Mouse (Mus musculus) embryonic fibroblast, embryonic 13.5 days (primary cell): ENCODE measurements around the gene Abca13. TPM values are rescaled to one million over a fixed set of nuclear protein-coding genes. Genes with fewer than 3 reads are reported as not detected.
"Not testable (repeated sequence)": the region's sequence is repeated elsewhere in the genome, so short reads cannot be mapped to it uniquely, and the experiment has no call there.

Source experiments
- H3K27ac ChIP-seq: 2 replicates; pipeline ENCODE4 v1.5.1; 2012; ENCODE audit warnings: low read length, control low read depth, inconsistent platforms; ENCODE audit not compliant: insufficient read depth
- H3K4me1 ChIP-seq: 2 replicates; pipeline ENCODE4 v1.6.1; 2011; ENCODE audit warnings: low read length; ENCODE audit not compliant: control insufficient read depth, insufficient read depth
- H3K4me3 ChIP-seq: 2 replicates; pipeline ENCODE4 v1.5.1; 2011; ENCODE audit warnings: mild to moderate bottlenecking, control low read depth, low read length; ENCODE audit not compliant: insufficient read depth
- CTCF ChIP-seq: IDR thresholded peaks from 2 replicates; pipeline ENCODE4 v1.5.1; 2011; ENCODE audit warnings: mild to moderate bottlenecking, control low read depth, low read length, moderate library complexity, borderline replicate concordance; ENCODE audit not compliant: insufficient read depth
- POLR2A ChIP-seq: IDR thresholded peaks from 2 replicates; pipeline ENCODE4 v1.6.1; 2011; ENCODE audit warnings: low read depth, mild to moderate bottlenecking, control low read depth, low read length, moderate library complexity
- polyA plus RNA-seq: library from polyadenylated mRNA; stranded (reverse); fragments of >200 nt; gene quantifications from 2 replicates; pipeline ENCODE4 v1.2.4, GENCODE M21; 2011; ENCODE audit warnings: low read depth; ENCODE audit not compliant: missing spikeins, insufficient read length

Gene Abca13
- polyA plus RNA-seq, 1 experiment, result not detected

GRCm38 (mm10) chr11:9190772-9191554, 779 bp upstream of the Abca13 start:
- H3K4me1 ChIP-seq, result no peaks in the 10 kb centered on the region
- no peak for TF ChIP-seq POLR2A
- TF ChIP-seq CTCF, result no peak
- H3K4me3 ChIP-seq, result no peak overlapping the region
- H3K27ac ChIP-seq, result no peak overlapping the region

- TF ChIP-seq CTCF (no peak), POLR2A (no peak)
- Histone ChIP-seq H3K4me1 (no peaks in the 10 kb centered on the region), H3K27ac (no peak overlapping the region)
These were observed 3.1 kb downstream of the Abca13 start for GRCm38 (mm10) chr11:9194861-9195260.

GRCm38 (mm10) chr11:9199868-9200267, 8.1 kb downstream of the Abca13 start:
- Histone ChIP-seq H3K4me1 (no peaks in the 10 kb centered on the region), H3K4me3 (no peak overlapping the region), H3K27ac (no peak overlapping the region)
- TF ChIP-seq POLR2A (no peak), CTCF (no peak)

More at GRCm38 (mm10) chr11:9194861-9195260, 3.1 kb downstream of the Abca13 start:
- no peak overlapping the region for H3K4me3 ChIP-seq

- Histone ChIP-seq H3K27ac (no peak overlapping the region), H3K4me1 (no peaks in the 10 kb centered on the region), H3K4me3 (no peak overlapping the region)
- TF ChIP-seq POLR2A (no peak), CTCF (no peak)
These were observed 19.0 kb downstream of the Abca13 start for GRCm38 (mm10) chr11:9210707-9211106.

GRCm38 (mm10) chr11:9213580-9213979, 21.8 kb downstream of the Abca13 start:
- Histone ChIP-seq H3K4me3 (no peak overlapping the region), H3K4me1 (no peaks in the 10 kb centered on the region), H3K27ac (no peak overlapping the region)
- TF ChIP-seq POLR2A (no peak), CTCF (no peak)

- no peak for TF ChIP-seq CTCF
- no peak for TF ChIP-seq POLR2A
- no peaks in the 10 kb centered on the region for H3K4me1 ChIP-seq
- no peak overlapping the region for H3K27ac ChIP-seq
- H3K4me3 ChIP-seq, result no peak overlapping the region
These were observed 24.5 kb downstream of the Abca13 start for GRCm38 (mm10) chr11:9216252-9216651.

- Histone ChIP-seq H3K4me1 (no peaks in the 10 kb centered on the region), H3K27ac (no peak overlapping the region), H3K4me3 (no peak overlapping the region)
- no peak for TF ChIP-seq POLR2A
- TF ChIP-seq CTCF, result no peak
These were observed 28.8 kb downstream of the Abca13 start for GRCm38 (mm10) chr11:9220501-9220900.

GRCm38 (mm10) chr11:9221646-9222045, 29.9 kb downstream of the Abca13 start:
- no peaks in the 10 kb centered on the region for H3K4me1 ChIP-seq
- H3K27ac ChIP-seq, result no peak overlapping the region
- TF ChIP-seq POLR2A (no peak), CTCF (no peak)
- no peak overlapping the region for H3K4me3 ChIP-seq

- TF ChIP-seq POLR2A (no peak), CTCF (no peak)
- Histone ChIP-seq H3K27ac (no peak overlapping the region), H3K4me3 (no peak overlapping the region), H3K4me1 (no peaks in the 10 kb centered on the region)
These were observed 34.7 kb downstream of the Abca13 start for GRCm38 (mm10) chr11:9226399-9226798.

- H3K4me3 ChIP-seq, H3K4me1 ChIP-seq, H3K27ac ChIP-seq: not testable (repeated sequence)
These were observed 57.9 kb downstream of the Abca13 start for GRCm38 (mm10) chr11:9249627-9250026.

GRCm38 (mm10) chr11:9263072-9263471, 71.3 kb downstream of the Abca13 start:
- not testable (repeated sequence) for H3K27ac ChIP-seq, H3K4me1 ChIP-seq, H3K4me3 ChIP-seq
